Mouse (Mus musculus) heart, postnatal 0 days (tissue): ENCODE data around the gene Tmem104.

Experiments used
- CTCF ChIP-seq: IDR thresholded peaks from 2 replicates; pipeline ENCODE4 v1.5.1; 2016; ENCODE audit warnings: antibody characterized with exemption, control low read depth, low read depth
- EP300 ChIP-seq: IDR thresholded peaks from 2 replicates; pipeline ENCODE4 v1.6.1; 2016; ENCODE audit warnings: antibody characterized with exemption, low read depth

DNA sequence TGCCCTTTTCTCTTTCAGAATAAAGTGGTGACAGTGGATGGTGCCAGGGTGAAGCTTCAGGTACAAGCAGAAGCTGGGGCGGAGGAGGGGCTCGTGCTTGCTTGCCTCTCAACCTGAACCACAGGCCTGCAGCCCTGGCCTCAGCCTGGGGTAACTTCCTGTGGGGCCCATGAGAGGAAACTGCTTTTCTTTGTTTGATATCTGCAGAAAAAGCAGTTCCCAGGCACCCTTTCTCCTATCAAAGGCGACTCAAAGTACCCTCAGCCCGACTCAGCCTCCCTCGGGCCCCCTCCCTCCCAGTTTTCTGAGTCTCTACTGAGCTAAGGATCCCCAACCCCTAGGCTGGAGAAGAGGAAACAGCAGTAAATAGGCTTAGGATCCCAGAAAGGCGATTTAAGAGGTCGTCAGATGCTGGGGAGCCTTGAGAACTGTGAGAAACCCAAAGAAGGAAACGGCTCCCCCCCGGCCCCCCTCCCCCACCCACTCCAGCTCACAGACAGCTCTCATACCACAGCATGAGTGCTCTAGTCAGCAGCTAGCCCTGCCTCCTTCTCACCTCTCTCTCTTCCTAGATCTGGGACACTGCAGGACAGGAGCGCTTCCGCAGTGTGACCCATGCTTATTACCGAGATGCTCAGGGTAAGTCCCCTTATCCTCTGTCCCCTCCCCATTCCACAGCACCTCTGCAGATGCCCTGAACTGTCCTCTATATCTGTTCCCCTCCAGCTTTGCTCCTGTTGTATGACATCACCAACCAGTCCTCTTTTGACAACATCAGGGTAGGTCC lies 29.2 kb upstream of the Tmem104 start:
- TF ChIP-seq EP300 = no peak
- no peak for TF ChIP-seq CTCF
